Mouse (Mus musculus) CH12.LX (cell line): ENCODE data around the gene Gm20388.
A peak's percentile ranks its signal among the peaks of the same experiment; 100 is the strongest.

Source experiments
- BHLHE40 ChIP-seq: IDR thresholded peaks from 2 replicates; pipeline ENCODE4 v1.6.1; 2011; ENCODE audit warnings: mild to moderate bottlenecking, low read depth, low read length, improper control_type of control experiment
- CHD1 ChIP-seq: IDR thresholded peaks from 2 replicates; pipeline ENCODE4 v1.6.1; 2012; ENCODE audit warnings: low read depth, low read length, improper control_type of control experiment, inconsistent platforms
- CTCF ChIP-seq, 2 experiments: IDR thresholded peaks in 1 of 2; conservative IDR thresholded peaks in 1 of 2; 2 replicates each; pipeline ENCODE4 v1.5.1; 2011 to 2012; ENCODE audit warnings: low read depth in 2 of 2, low read length in 2 of 2, improper control_type of control experiment in 1 of 2, inconsistent platforms in 1 of 2, mild to moderate bottlenecking in 1 of 2, moderate library complexity in 1 of 2
- E2F4 ChIP-seq: IDR thresholded peaks from 2 replicates; pipeline ENCODE4 v1.6.1; 2011; ENCODE audit warnings: low read depth, low read length, improper control_type of control experiment; ENCODE audit not compliant: insufficient replicate concordance
- EP300 ChIP-seq: IDR thresholded peaks from 2 replicates; pipeline ENCODE4 v1.6.1; 2011; ENCODE audit warnings: low read length, improper control_type of control experiment
- ETS1 ChIP-seq: conservative IDR thresholded peaks from 2 replicates; pipeline ENCODE4 v1.6.1; 2012; ENCODE audit warnings: low read depth, mild to moderate bottlenecking, inconsistent platforms, low read length, improper control_type of control experiment, moderate library complexity
- KAT2A ChIP-seq: IDR thresholded peaks from 2 replicates; pipeline ENCODE4 v1.6.1; 2012; ENCODE audit warnings: low read length, improper control_type of control experiment, inconsistent platforms; ENCODE audit not compliant: insufficient replicate concordance
- MAX ChIP-seq: IDR thresholded peaks from 2 replicates; pipeline ENCODE4 v1.6.1; 2011; ENCODE audit warnings: low read length, improper control_type of control experiment
- POLR2A ChIP-seq: IDR thresholded peaks from 2 replicates; pipeline ENCODE4 v1.6.1; 2011; ENCODE audit warnings: low read depth, mild to moderate bottlenecking, improper control_type of control experiment, low read length
- SMC3 ChIP-seq: IDR thresholded peaks from 2 replicates; pipeline ENCODE4 v1.6.1; 2011; ENCODE audit warnings: low read depth, low read length, improper control_type of control experiment
- TBP ChIP-seq: conservative IDR thresholded peaks from 2 replicates; pipeline ENCODE4 v1.6.1; 2011; ENCODE audit warnings: low read depth, low read length, improper control_type of control experiment
- ZKSCAN1 ChIP-seq: IDR thresholded peaks from 2 replicates; pipeline ENCODE4 v1.6.1; 2012; ENCODE audit warnings: low read depth, inconsistent platforms, low read length, improper control_type of control experiment, borderline replicate concordance

DNA sequence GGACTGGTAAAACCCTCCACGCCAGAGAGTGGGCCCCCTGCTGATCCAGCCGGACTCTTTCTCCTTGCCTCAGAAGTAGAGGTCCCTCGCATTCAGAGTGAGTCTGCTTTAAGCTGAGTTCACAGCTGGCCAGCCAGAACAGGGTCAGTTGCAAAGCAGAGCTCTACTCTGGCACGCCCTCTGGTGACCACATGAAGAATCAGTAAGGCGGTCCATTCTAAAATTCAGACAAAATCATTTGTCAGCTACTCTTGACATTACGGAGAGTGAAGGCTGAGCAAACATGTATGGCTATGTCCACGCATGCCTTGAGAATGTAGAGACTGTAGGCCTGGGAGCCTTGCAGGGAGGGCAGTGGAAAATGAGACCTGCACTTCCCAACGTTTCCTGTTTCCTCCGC, 2459.0 kb downstream of the Gm20388 start:
- TF ChIP-seq KAT2A = 0 out of 2 replicates have a peak, but pooled peaks have one; percentile 13
- peak; percentile 65 to 90 for TF ChIP-seq CTCF (conservative IDR thresholded peaks at IDR 0.05 in 1 of 2, IDR thresholded peaks at IDR 0.05 in 1 of 2; ENCODE audit: low read depth in 2 of 2, low read length in 2 of 2)
- no peak for TF ChIP-seq EP300
- no peak for TF ChIP-seq POLR2A
- TF ChIP-seq CHD1 = no peak
- no peak for TF ChIP-seq TBP
- TF ChIP-seq ZKSCAN1 = no peak
- TF ChIP-seq SMC3 = peak; percentile 92
- no peak for TF ChIP-seq E2F4
- TF ChIP-seq ETS1 = no peak
- TF ChIP-seq BHLHE40 = no peak
- no peak; the same call in 1 of the 2 replicates for TF ChIP-seq MAX
